Mouse (Mus musculus) C2C12 (cell line): Measurements from ENCODE around the gene Phactr1.

Experiments used
- CEBPB ChIP-seq: IDR thresholded peaks from one replicate; pipeline ENCODE4 v1.6.1; 2011; ENCODE audit warnings: low read depth, mild to moderate bottlenecking, control low read depth, moderate library complexity
- CTCF ChIP-seq: IDR thresholded peaks from one replicate; pipeline ENCODE4 v1.5.1; 2011; ENCODE audit not compliant: control insufficient read depth, insufficient read depth, insufficient read length
- MAX ChIP-seq: IDR thresholded peaks from one replicate; pipeline ENCODE4 v1.6.1; 2011; ENCODE audit warnings: mild to moderate bottlenecking, control low read depth
- MYOD1 ChIP-seq: IDR thresholded peaks from one replicate; pipeline ENCODE4 v1.6.1; 2011; ENCODE audit warnings: low read depth; ENCODE audit not compliant: control insufficient read depth, insufficient read length
- MYOG ChIP-seq: IDR thresholded peaks from one replicate; pipeline ENCODE4 v1.6.1; 2011; ENCODE audit not compliant: control insufficient read depth, insufficient read length; ENCODE audit errors: extremely low read depth
- USF1 ChIP-seq: IDR thresholded peaks from one replicate; pipeline ENCODE4 v1.6.1; 2011; ENCODE audit warnings: low read depth, mild to moderate bottlenecking, control low read depth, moderate library complexity

GRCm38 (mm10) chr13:43112707-43113106 lies 432.3 kb downstream of the Phactr1 start:
- no peak for TF ChIP-seq CTCF
- TF ChIP-seq MYOD1, result no peak
- TF ChIP-seq CEBPB, result no peak
- TF ChIP-seq USF1, result no peak
- no peak for TF ChIP-seq MAX
- TF ChIP-seq MYOG, result no peak
